Mouse (Mus musculus): ENCODE data around the gene Ppp1r13b.

DNA sequence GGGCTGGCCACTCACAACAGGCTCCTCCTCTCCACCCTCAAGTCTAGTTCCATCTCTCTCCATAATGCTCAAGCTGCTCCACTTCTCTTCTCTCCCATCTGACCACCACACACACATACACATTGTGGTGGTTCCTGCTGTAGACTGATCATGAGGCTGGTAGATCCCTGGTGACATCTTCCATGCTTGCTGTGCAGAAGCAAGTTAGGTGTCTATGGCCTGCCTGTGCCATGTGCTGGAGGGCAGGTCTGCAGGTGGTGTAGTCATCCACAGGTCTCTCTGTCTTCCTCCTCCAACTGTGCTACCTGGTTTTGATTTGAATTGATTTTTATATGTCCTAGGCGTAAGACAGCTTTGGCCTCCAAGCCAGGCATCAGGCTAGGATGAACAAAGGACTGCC, 14.9 kb downstream of the Ppp1r13b start:
- TF ChIP-seq CTCF (IDR thresholded peaks at IDR 0.05; ENCODE audit: control insufficient read depth, insufficient read depth, insufficient read length) (no peak), MAX (IDR thresholded peaks at IDR 0.05) (no peak), CEBPB (IDR thresholded peaks at IDR 0.05; ENCODE audit: low read depth) (no peak), MYOD1 (IDR thresholded peaks at IDR 0.05; ENCODE audit: control insufficient read depth, insufficient read length, low read depth) (no peak), MYOG (IDR thresholded peaks at IDR 0.05; ENCODE audit: control insufficient read depth, extremely low read depth, insufficient read length) (no peak), USF1 (IDR thresholded peaks at IDR 0.05; ENCODE audit: low read depth) (no peak), FOSL1 (IDR thresholded peaks at IDR 0.05; ENCODE audit: insufficient read depth, low read length, poor library complexity, severe bottlenecking) (no peak)
